Mouse (Mus musculus): ENCODE measurements at regions not wholly inside any gene's neighbourhood (a gene's known extent, or its start where the extent isn't known, plus 50 kb on each side); places are given as distances from the start of the nearest gene placed in this dataset.
"Not testable (repeated sequence)": the region's sequence is repeated elsewhere in the genome, so short reads cannot be mapped to it uniquely, and the experiment has no call there.

DNA sequence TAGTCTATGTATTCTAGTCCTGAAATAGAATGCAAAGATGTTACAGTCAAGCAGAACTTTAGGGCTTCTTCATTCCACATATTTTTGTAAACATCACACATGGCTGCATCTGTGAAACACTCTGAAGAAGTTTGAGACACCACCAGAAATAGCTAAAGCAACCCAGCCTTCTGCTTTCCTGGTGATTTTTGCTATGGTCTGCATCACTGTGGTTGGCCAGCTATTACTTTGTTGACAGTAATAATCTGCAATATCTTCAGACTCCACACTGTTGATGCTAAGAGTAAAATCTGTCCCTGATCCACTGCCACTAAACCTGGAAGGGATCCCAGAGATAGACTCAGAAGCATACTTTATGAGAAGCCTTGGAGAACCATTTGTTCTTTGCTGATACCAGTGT, 1065.7 kb downstream of the Rpia start:
- Histone ChIP-seq H3K9ac (ENCODE audit: insufficient read depth, low read depth, low read length, poor library complexity, severe bottlenecking) (no peak overlapping the region), H3K27ac (ENCODE audit: insufficient read depth, low read depth, low read length, poor library complexity, severe bottlenecking) (no peak overlapping the region), H3K9me3 (ENCODE audit: control insufficient read depth, insufficient read depth, low read depth, low read length) (no peaks in the 10 kb centered on the region), H3K36me3 (ENCODE audit: control insufficient read depth, insufficient read depth, low read length, poor library complexity, severe bottlenecking) (no peaks in the 10 kb centered on the region), H3K4me1 (ENCODE audit: control insufficient read depth in 2 of 2, insufficient read depth in 2 of 2, low read length in 2 of 2, poor library complexity in 1 of 2) (no peaks in the 10 kb centered on the region), H3K4me3 (ENCODE audit: insufficient read depth in 1 of 2, low read depth in 1 of 2, low read length in 2 of 2, poor library complexity in 1 of 2, severe bottlenecking in 1 of 2) (no peak overlapping the region)
- no peak for DNase-seq (ENCODE audit: low read depth, low spot score)
- TF ChIP-seq MAFK (IDR thresholded peaks at IDR 0.05; ENCODE audit: insufficient read depth, low read depth, low read length) = no peak
- TF ChIP-seq ZC3H11A (IDR thresholded peaks at IDR 0.05; ENCODE audit: borderline replicate concordance, low read depth, low read length) = no peak
- TF ChIP-seq CHD2 (IDR thresholded peaks at IDR 0.05; ENCODE audit: low read depth, low read length) = no peak
- no peak for TF ChIP-seq HCFC1 (IDR thresholded peaks at IDR 0.05; ENCODE audit: borderline replicate concordance, insufficient read depth, low read length)
- no peak for TF ChIP-seq ZNF384 (IDR thresholded peaks at IDR 0.05; ENCODE audit: low read depth, low read length)
- in situ Hi-C loops (cut with MboI; ENCODE audit: low sequenced_read_pairs in 2 of 2, unreplicated experiment in 2 of 2) = no loop called here

DNA sequence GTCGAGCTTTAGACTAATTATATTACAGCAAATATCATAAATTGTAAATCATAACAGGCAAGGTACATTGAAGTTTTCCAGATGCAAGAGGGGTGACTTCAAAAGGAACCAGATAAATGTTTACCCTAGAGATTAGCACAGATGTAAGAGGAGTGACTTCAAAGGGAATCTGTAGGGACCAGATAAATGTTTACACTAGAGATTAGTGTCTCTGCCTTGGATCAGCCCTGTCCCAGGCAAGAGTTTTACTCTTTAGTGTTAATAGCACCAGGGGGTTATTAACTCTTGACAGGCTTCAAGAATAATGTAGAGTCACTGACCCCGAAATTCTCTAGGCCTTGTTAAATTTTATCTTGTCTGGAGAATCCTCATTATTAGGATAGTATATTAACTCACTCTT, 1089.2 kb downstream of the Rpia start:
- H3K4me1 ChIP-seq (ENCODE audit: control insufficient read depth in 2 of 2, insufficient read depth in 2 of 2, low read length in 2 of 2, poor library complexity in 1 of 2); H3K36me3 ChIP-seq (ENCODE audit: control insufficient read depth, insufficient read depth, low read length, poor library complexity, severe bottlenecking); H3K4me3 ChIP-seq (ENCODE audit: insufficient read depth in 1 of 2, low read depth in 1 of 2, low read length in 2 of 2, poor library complexity in 1 of 2, severe bottlenecking in 1 of 2); DNase-seq (ENCODE audit: low read depth, low spot score); H3K9ac ChIP-seq (ENCODE audit: insufficient read depth, low read depth, low read length, poor library complexity, severe bottlenecking); H3K27ac ChIP-seq (ENCODE audit: insufficient read depth, low read depth, low read length, poor library complexity, severe bottlenecking); H3K9me3 ChIP-seq (ENCODE audit: control insufficient read depth, insufficient read depth, low read depth, low read length); in situ Hi-C loops (cut with MboI; ENCODE audit: low sequenced_read_pairs in 2 of 2, unreplicated experiment in 2 of 2): not testable (repeated sequence)

DNA sequence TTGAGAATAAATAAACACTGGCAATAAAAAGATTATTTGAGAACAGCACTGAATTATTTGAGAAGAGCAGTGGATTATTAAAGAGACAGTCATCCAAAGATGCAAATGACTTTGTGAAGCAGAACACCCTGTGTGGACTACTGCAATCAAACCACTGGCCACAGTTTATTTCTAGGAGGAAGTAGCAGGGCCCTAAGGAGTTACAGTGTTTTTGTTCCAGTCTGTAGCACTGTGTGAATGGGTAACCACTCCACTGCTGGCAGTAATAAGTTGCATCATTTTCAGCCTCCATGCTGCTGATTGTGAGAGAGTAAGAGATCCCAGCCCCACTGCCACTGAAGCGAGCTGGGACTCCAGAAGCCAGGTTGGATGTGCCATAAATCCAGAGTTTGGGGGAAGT, 1110.9 kb downstream of the Rpia start:
- H3K27ac ChIP-seq (ENCODE audit: insufficient read depth, low read depth, low read length, poor library complexity, severe bottlenecking) = no peak overlapping the region
- no peak overlapping the region for H3K4me3 ChIP-seq (ENCODE audit: insufficient read depth in 1 of 2, low read depth in 1 of 2, low read length in 2 of 2, poor library complexity in 1 of 2, severe bottlenecking in 1 of 2)
- no peaks in the 10 kb centered on the region for H3K36me3 ChIP-seq (ENCODE audit: control insufficient read depth, insufficient read depth, low read length, poor library complexity, severe bottlenecking)
- DNase-seq (ENCODE audit: low read depth, low spot score) = no peak
- no peak for TF ChIP-seq ZC3H11A (IDR thresholded peaks at IDR 0.05; ENCODE audit: borderline replicate concordance, low read depth, low read length)
- no peak for TF ChIP-seq MAFK (IDR thresholded peaks at IDR 0.05; ENCODE audit: insufficient read depth, low read depth, low read length)
- no peak for TF ChIP-seq CHD2 (IDR thresholded peaks at IDR 0.05; ENCODE audit: low read depth, low read length)
- no peak for TF ChIP-seq ZNF384 (IDR thresholded peaks at IDR 0.05; ENCODE audit: low read depth, low read length)
- TF ChIP-seq HCFC1 (IDR thresholded peaks at IDR 0.05; ENCODE audit: borderline replicate concordance, insufficient read depth, low read length) = no peak
- no peak overlapping the region for H3K9ac ChIP-seq (ENCODE audit: insufficient read depth, low read depth, low read length, poor library complexity, severe bottlenecking)
- H3K9me3 ChIP-seq (ENCODE audit: control insufficient read depth, insufficient read depth, low read depth, low read length) = no peaks in the 10 kb centered on the region
- in situ Hi-C loops (cut with MboI; ENCODE audit: low sequenced_read_pairs in 2 of 2, unreplicated experiment in 2 of 2) = no loop called here
- H3K4me1 ChIP-seq (ENCODE audit: control insufficient read depth in 2 of 2, insufficient read depth in 2 of 2, low read length in 2 of 2, poor library complexity in 1 of 2) = no peaks in the 10 kb centered on the region

DNA sequence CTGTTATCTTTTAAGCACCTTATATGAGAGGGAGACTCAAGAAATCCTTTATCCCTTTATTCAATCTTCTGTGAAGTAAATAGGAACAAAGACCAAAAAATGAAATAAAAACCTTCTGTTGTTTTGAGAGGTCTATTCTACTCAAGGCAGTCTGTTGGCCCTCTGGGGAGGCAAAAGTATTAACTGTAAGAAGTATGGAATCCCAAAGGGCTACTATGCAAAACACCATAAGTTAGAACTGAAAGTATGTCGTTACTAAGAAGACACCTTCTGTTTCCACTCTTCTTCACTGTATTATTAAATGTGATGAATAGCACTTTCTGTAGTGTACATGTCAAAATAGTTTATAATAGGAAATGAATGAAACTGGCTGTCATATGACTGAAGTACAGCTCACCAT, 1129.6 kb downstream of the Rpia start:
- H3K27ac ChIP-seq (ENCODE audit: insufficient read depth, low read depth, low read length, poor library complexity, severe bottlenecking); DNase-seq (ENCODE audit: low read depth, low spot score); H3K4me1 ChIP-seq (ENCODE audit: control insufficient read depth in 2 of 2, insufficient read depth in 2 of 2, low read length in 2 of 2, poor library complexity in 1 of 2); H3K4me3 ChIP-seq (ENCODE audit: insufficient read depth in 1 of 2, low read depth in 1 of 2, low read length in 2 of 2, poor library complexity in 1 of 2, severe bottlenecking in 1 of 2); H3K9ac ChIP-seq (ENCODE audit: insufficient read depth, low read depth, low read length, poor library complexity, severe bottlenecking); H3K9me3 ChIP-seq (ENCODE audit: control insufficient read depth, insufficient read depth, low read depth, low read length); H3K36me3 ChIP-seq (ENCODE audit: control insufficient read depth, insufficient read depth, low read length, poor library complexity, severe bottlenecking); in situ Hi-C loops (cut with MboI; ENCODE audit: low sequenced_read_pairs in 2 of 2, unreplicated experiment in 2 of 2): not testable (repeated sequence)
